Mouse (Mus musculus): ENCODE data around the gene Lmo3. TPM values are rescaled to one million over a fixed set of nuclear protein-coding genes. Genes with fewer than 3 reads are reported as not detected.

The Lmo3 gene
- polyA plus RNA-seq (2015; fragmentation: Nextera tagmentation; extraction: Ambion mirVana) = 167 and 188 TPM in 2 replicates

DNA sequence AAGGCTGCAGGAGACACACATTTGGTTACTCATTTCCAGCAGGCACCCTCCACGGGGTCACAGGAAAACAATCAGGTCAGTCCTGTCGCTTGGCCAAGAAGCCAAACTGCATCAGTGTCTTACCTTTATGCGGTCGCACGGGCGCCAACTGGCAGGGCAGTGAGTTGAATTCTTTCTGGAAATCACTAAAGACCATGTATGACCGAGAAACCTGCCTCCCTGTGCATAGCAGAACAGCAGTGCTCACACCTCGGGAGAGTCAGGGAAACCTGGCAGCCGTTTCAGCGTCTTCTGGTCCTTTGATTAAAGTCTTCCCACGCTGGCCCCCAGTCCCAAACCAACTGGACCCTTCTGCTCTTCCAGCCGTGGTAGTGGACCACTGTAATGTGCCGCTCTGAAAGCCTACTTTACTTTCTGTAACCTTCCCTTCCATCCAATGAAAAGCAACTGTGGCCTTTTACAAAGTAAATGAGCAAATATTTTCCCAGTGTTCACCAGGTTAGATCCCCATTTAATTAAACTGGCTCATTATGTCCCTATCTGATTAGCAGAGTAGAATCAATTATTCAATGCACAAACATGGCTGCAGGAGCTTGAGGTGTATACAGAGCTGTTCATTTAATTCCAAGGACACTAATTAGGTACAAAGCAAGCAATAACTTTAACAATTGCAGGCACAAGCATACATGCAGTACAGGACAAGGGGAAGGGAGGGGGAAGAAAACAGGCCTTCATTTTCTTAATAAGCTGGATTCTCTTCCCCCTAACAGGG is at the start of gene Lmo3:
Gene Lmo3 (minus strand): TSS at position 235 of the 772 bp plus-strand sequence.
- 39% methylated on average over 13 of the region's 13 CpGs for WGBS
- H3K4me1 ChIP-seq = peaks cover 31% of the 10 kb centered on the region
- H3K4me2 ChIP-seq = peak within 1 kb of the TSS; percentile 27
- no peaks in the 10 kb centered on the region for H3K27me3 ChIP-seq (replicated peaks)
- no peaks in the 10 kb centered on the region for H3K9me3 ChIP-seq
- H3K4me3 ChIP-seq = peak within 1 kb of the TSS; percentile 16; the same call in 1 of the 2 replicates
- peak; percentile 51 for ATAC-seq (replicated peaks)
- no peaks in the 10 kb centered on the region for H3K36me3 ChIP-seq (replicated peaks)
- H3K9ac ChIP-seq = no peak within 1 kb of the TSS
- peak within 1 kb of the TSS; percentile 64 for H3K27ac ChIP-seq

DNA sequence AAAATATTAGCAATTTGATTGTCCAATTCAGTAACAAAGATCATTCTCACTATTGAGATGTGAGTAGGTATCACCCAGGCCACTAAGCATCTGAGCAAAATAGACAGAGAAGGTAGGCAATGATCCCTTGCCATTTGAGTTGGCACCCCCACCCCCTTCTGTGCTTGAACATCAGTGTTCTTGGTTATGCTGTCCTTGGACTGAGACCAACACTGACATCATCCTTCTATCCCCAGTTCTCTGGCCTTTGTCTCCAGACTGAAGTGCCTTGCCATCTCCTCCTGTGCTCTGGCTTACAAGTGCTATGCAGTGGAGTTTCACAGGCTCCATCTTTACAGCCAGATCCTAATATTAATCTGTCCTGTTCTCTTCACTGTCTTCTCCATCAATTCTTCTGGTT is 39.0 kb upstream of the Lmo3 start:
- Histone ChIP-seq H3K36me3 (replicated peaks) (no peaks in the 10 kb centered on the region), H3K27ac (no peak overlapping the region), H3K9ac (no peak overlapping the region), H3K9me3 (no peaks in the 10 kb centered on the region), H3K27me3 (replicated peaks) (no peaks in the 10 kb centered on the region), H3K4me1 (no peaks in the 10 kb centered on the region), H3K4me2 (no peak overlapping the region), H3K4me3 (no peak overlapping the region)
- ATAC-seq (replicated peaks) = no peak

DNA sequence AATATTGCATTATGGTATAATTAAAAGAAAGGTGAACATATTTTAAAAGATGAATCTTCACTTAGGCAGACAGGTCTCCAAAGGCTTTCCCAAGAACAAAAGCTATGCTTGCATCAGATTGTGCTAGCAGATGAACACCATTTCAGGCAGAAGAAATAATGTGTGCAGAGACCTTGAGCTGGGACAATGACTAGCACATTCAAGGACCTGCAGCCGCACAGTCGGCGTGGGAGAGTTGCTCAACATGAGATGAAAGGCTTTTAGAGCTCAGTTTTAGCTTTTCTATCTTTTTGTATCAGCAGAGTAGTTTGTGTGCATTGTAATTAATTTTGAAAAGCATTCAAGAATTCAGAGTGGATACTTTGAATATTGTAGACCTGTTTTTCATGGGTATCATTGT is 36.6 kb upstream of the Lmo3 start:
- WGBS = 85% methylated on average over 3 of the region's 3 CpGs
- ATAC-seq (replicated peaks) = no peak

DNA sequence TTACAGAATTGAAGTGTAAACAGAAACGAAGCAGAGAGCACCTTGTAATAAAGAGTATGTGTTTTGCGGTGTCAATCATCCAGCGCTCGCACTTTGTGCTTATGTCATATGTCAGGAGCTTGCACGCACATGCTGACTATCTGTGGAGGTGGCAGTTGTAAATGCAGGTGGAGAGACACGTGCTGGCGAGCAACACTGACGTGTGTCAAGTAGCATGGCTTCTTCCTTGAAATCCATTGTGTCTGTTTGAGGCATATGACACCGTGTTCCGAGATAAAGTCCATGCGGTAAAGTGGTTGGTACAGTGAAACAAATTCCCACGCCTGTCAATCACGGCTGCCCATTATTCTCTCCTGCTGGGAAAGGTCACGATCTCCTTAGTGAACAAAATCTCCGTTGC is 15.2 kb upstream of the Lmo3 start:
- no peaks in the 10 kb centered on the region for H3K27me3 ChIP-seq (replicated peaks)
- no peaks in the 10 kb centered on the region for H3K36me3 ChIP-seq (replicated peaks)
- H3K9ac ChIP-seq = no peak overlapping the region
- 68% methylated on average over 15 of the region's 15 CpGs for WGBS
- H3K4me1 ChIP-seq = no peaks in the 10 kb centered on the region
- no peak overlapping the region for H3K4me3 ChIP-seq
- H3K4me2 ChIP-seq = no peak overlapping the region
- H3K27ac ChIP-seq = no peak overlapping the region
- no peaks in the 10 kb centered on the region for H3K9me3 ChIP-seq
- peak; percentile 59 for ATAC-seq (replicated peaks)

More for the DNA sequence above, 36.6 kb upstream of the Lmo3 start:
- H3K4me3 ChIP-seq = no peak overlapping the region
- no peak overlapping the region for H3K4me2 ChIP-seq
- no peaks in the 10 kb centered on the region for H3K4me1 ChIP-seq
- H3K9me3 ChIP-seq = no peaks in the 10 kb centered on the region
- no peak overlapping the region for H3K9ac ChIP-seq
- no peaks in the 10 kb centered on the region for H3K27me3 ChIP-seq (replicated peaks)
- no peak overlapping the region for H3K27ac ChIP-seq
- H3K36me3 ChIP-seq (replicated peaks) = no peaks in the 10 kb centered on the region

DNA sequence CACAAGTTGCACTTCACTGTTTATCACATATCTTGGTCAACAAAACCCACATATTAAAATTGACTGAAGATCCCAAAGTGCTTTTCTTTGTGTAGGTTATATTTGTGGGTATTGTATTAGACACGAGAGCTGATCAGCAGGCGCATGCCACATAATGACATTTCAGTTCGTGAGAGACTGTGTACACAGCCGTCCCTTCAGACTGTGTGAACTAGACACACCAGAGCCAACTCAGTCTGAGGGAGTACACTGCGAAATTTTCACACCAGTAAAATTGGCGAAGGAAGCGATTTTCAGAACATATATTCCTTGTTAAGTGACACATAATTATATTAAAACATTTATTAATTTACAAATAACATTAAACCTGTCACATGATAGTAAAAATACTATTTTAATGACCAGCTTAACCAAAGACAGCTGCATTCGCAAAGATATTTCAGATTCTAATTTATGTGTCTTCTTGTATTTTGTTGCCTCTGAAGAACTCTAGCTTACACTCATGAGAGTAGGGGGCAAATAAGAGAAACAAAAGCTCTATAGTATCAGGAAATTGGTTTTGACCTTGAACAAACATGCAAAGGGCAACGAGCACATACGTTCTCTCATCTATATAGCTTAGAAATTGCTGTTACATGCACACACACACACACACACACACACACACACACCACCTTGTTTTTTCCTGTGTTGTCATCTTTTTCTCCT is 14.4 kb upstream of the Lmo3 start:
- H3K36me3 ChIP-seq (replicated peaks) = no peaks in the 10 kb centered on the region
- H3K4me3 ChIP-seq = no peak overlapping the region
- H3K4me2 ChIP-seq = no peak overlapping the region
- 76% methylated on average over 10 of the region's 10 CpGs for WGBS
- no peaks in the 10 kb centered on the region for H3K4me1 ChIP-seq
- no peaks in the 10 kb centered on the region for H3K9me3 ChIP-seq
- no peaks in the 10 kb centered on the region for H3K27me3 ChIP-seq (replicated peaks)
- no peak overlapping the region for H3K9ac ChIP-seq
- no peak overlapping the region for H3K27ac ChIP-seq
- no peak for ATAC-seq (replicated peaks)

DNA sequence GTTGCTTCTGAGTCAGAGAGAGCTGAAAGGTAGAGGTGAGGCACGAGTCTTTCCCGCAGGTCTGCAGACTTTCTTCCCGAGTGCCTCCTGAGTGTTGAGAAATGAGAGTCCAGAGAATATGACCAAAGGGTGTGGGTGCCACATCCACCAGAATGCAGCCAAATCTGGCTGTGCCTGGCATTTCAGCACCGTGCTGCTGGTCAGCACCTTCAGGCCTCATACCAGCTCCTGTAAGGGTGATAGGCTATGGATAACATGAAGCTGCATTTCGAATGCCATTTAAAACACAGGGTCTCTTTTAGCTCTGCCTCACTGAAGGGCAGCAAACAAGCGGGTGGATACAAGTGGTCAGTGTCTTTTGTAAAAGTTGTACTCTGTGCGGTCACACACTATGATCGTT is 1.5 kb upstream of the Lmo3 start:
- 71% methylated on average over 8 of the region's 8 CpGs for WGBS
- H3K4me3 ChIP-seq = no peak overlapping the region
- H3K27ac ChIP-seq = peak overlapping the region; percentile 51
- H3K36me3 ChIP-seq (replicated peaks) = no peaks in the 10 kb centered on the region
- H3K27me3 ChIP-seq (replicated peaks) = no peaks in the 10 kb centered on the region
- no peak overlapping the region for H3K4me2 ChIP-seq
- no peak for ATAC-seq (replicated peaks)
- no peaks in the 10 kb centered on the region for H3K9me3 ChIP-seq
- H3K4me1 ChIP-seq = peaks cover 31% of the 10 kb centered on the region
- H3K9ac ChIP-seq = no peak overlapping the region

DNA sequence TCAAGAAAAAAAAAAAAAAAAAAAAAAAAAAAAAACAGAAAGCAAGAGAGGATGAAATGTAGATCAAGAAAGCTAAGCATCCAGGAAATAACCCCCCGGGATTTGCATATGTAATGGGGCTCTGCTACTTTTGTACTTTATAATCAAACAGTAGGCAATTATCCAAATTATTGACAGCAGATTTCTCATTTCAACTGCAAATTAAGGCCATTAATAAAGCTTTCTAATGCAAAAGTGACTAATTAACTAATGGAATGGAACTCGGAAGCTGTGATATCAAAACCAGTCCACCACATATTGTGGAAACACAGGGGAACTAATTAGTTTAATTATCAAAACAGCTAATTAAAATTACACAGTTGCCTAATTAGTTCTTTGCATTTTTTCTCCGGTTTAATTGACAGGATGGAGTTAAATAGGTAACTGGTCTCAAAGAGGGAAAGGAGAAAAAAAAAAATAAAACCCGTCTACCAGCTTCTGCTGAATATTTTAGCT is 785 bp upstream of the Lmo3 start:
- ATAC-seq (replicated peaks) = no peak
- Histone ChIP-seq H3K27me3 (replicated peaks) (no peaks in the 10 kb centered on the region), H3K4me3 (no peak overlapping the region), H3K9ac (no peak overlapping the region), H3K4me2 (no peak overlapping the region), H3K4me1 (peaks cover 31% of the 10 kb centered on the region), H3K9me3 (no peaks in the 10 kb centered on the region), H3K27ac (no peak overlapping the region), H3K36me3 (replicated peaks) (no peaks in the 10 kb centered on the region)
- 34% methylated on average over 4 of the region's 4 CpGs for WGBS

DNA sequence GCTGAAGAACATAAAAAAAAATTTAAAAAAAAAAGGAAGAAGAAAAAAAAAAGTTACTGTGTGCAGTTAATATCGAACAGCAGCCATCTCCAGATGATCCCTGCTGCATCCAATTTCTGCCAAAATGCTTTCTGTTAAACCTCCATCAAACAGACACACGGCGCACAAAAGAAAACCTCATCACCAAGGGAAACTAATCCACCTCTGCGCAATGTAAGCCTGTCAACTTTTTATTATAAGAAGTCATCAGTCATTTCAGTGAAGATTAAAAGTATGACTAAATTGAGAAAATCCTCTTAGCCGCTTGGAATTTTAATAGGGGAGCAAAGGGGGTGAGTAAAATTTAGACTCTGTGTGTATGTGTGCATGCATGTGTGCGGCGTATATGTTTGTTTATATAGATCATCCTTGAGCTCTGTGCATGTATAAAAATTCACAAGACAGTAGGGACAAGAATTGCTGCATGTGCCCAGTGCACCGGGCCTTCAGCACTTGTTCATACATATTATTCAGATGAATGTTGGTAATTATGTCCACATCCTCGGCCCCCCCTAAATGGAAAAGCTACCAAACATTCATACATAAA is 1.2 kb downstream of the Lmo3 start:
- WGBS = 20% methylated on average over 9 of the region's 9 CpGs
- H3K9me3 ChIP-seq = no peaks in the 10 kb centered on the region
- peaks cover 31% of the 10 kb centered on the region for H3K4me1 ChIP-seq
- no peaks in the 10 kb centered on the region for H3K36me3 ChIP-seq (replicated peaks)
- peak; percentile 67 for ATAC-seq (replicated peaks)
- H3K27me3 ChIP-seq (replicated peaks) = no peaks in the 10 kb centered on the region
- 0 out of 2 replicates have a peak overlapping the region, but pooled peaks have one; percentile 5 for H3K4me3 ChIP-seq
- H3K9ac ChIP-seq = no peak overlapping the region
- H3K27ac ChIP-seq = peak overlapping the region; percentile 58
- peak overlapping the region; percentile 24; the same call in 1 of the 2 replicates for H3K4me2 ChIP-seq

DNA sequence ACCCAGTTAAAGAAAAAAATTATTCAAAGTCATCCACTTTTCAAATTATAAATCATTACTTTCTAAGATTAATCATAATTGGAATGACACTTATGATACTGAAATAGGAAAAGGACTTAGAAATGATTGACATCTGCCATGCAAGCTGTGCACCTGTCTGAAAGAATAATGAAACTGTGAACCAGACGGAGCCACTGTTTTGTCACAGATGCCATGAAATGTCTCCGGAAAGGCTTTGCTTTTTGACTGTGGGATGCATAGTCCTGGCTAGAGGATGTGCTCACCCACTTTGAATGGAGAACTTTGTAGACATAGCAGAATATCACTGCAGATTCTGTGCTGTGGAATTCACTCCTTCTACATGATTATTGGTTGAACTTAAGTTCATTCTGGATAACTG is 18.4 kb downstream of the Lmo3 start:
- no peaks in the 10 kb centered on the region for H3K27me3 ChIP-seq (replicated peaks)
- H3K36me3 ChIP-seq (replicated peaks) = no peaks in the 10 kb centered on the region
- WGBS = 84% methylated on average over 2 of the region's 2 CpGs
- no peak for ATAC-seq (replicated peaks)
- no peak overlapping the region for H3K27ac ChIP-seq
- H3K9ac ChIP-seq = no peak overlapping the region
- no peaks in the 10 kb centered on the region for H3K4me1 ChIP-seq
- H3K9me3 ChIP-seq = no peaks in the 10 kb centered on the region
- no peak overlapping the region for H3K4me2 ChIP-seq
- no peak overlapping the region for H3K4me3 ChIP-seq

DNA sequence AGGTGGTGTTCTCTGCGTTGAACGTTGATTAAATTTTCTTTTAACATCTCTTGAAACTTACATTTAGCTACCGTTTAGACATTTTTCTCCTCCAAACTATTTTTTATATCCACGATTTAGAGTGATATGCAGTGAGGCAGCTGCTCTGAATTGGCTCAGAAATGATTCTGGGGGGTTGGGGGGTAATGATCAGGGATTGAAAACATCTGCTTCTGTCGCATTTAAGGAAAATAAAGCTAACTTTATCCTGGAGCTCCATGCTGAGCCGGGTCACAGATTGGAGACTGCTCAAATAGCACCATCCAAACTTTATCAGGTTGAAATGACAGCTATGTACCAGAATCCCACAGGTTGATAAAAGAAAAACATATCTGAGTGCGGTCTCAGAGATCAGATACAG is 29.6 kb downstream of the Lmo3 start:
- ATAC-seq (replicated peaks) = no peak
- Histone ChIP-seq H3K27ac (no peak overlapping the region), H3K27me3 (replicated peaks) (no peaks in the 10 kb centered on the region), H3K36me3 (replicated peaks) (no peaks in the 10 kb centered on the region), H3K9me3 (no peaks in the 10 kb centered on the region), H3K4me2 (no peak overlapping the region), H3K9ac (no peak overlapping the region), H3K4me3 (no peak overlapping the region), H3K4me1 (no peaks in the 10 kb centered on the region)
- 81% methylated on average over 7 of the region's 7 CpGs for WGBS

DNA sequence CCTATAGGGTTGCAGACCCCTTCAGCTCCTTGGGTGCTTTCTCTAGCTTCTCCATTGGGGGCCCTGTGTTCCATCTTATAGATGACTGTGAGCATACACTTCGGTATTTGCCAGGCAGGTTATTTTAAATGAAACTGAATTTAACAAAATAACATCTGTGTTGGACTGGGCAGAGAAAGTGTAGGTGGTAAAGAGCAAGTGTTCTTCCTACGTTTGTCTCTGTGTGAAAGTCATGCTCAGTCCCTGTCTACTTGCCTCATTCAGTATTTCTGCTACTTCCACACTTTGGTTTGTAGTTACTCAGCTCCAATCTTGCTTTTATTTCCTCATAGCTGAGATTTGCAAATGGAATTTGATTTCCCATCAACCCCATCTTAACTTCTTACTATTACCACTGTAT is 46.9 kb downstream of the Lmo3 start:
- H3K27ac ChIP-seq = no peak overlapping the region
- H3K4me2 ChIP-seq = no peak overlapping the region
- 81% methylated on average over 2 of the region's 2 CpGs for WGBS
- no peaks in the 10 kb centered on the region for H3K9me3 ChIP-seq
- ATAC-seq (replicated peaks) = no peak
- H3K4me3 ChIP-seq = no peak overlapping the region
- H3K36me3 ChIP-seq (replicated peaks) = no peaks in the 10 kb centered on the region
- no peak overlapping the region for H3K9ac ChIP-seq
- no peaks in the 10 kb centered on the region for H3K27me3 ChIP-seq (replicated peaks)
- no peaks in the 10 kb centered on the region for H3K4me1 ChIP-seq

DNA sequence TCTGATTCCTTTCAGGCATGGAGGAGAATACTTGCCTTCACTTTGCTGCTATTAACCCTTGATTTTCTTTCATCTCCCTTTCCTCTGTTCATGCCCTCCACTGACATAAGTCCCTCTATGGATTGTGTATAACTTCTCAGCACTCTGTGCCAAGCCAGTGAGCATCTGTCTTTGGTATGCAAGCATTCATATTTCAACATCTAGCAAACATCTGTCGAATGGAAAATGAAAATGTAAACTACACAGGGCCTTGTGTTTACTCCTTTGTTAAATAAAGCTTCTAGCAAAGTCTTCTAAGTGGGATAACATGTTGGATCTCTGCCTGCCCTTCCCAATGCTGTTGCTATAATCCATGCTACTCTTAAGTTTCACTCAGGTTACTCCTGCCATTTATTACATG is 75.1 kb downstream of the Lmo3 start:
- Histone ChIP-seq H3K9ac (no peak overlapping the region), H3K9me3 (no peaks in the 10 kb centered on the region), H3K36me3 (replicated peaks) (no peaks in the 10 kb centered on the region), H3K27me3 (replicated peaks) (no peaks in the 10 kb centered on the region), H3K4me3 (no peak overlapping the region), H3K4me2 (no peak overlapping the region), H3K4me1 (no peaks in the 10 kb centered on the region), H3K27ac (no peak overlapping the region)
- 82% methylated on average over 1 of the region's 1 CpGs for WGBS
- ATAC-seq (replicated peaks) = no peak

Data from midbrain, embryonic 15.5 days (tissue).